In genomic region chr9:114564667-114565066, GRCm38 (mm10) we compare ENCODE assay signal across 9 mouse cellular contexts. TPM values are rescaled to one million over a fixed set of nuclear protein-coding genes. Genes with fewer than 3 reads are reported as not detected.
A peak's percentile ranks its signal among the peaks of the same experiment; 100 is the strongest.
DNase-seq lines count a peak whose midpoint lies in the region; ATAC-seq and TF ChIP-seq lines count a peak whose summit lies in the region.
"Had no signal": no experiment of that assay in that cellular context is flagged by ENCODE, and none has a peak within 500 bp of the region (broad histone marks: within the 10 kb centered on the region; RNA-seq: fewer than 3 reads in every experiment).

No protein-coding gene starts in this region.

- TF ChIP-seq CTCF in midbrain, postnatal 0 days (IDR thresholded peaks at IDR 0.05): no peak

- H3K36me3 ChIP-seq in heart, embryonic 14.5 days (ENCODE audit: control insufficient read depth, insufficient read depth, low read length): no peaks in the 10 kb centered on the region
- no peaks in the 10 kb centered on the region for H3K36me3 ChIP-seq in embryonic facial prominence, embryonic 11.5 days (replicated peaks; ENCODE audit: control insufficient read depth, insufficient read depth, low read depth, low read length)
- no peaks in the 10 kb centered on the region for H3K36me3 ChIP-seq in intestine, embryonic 15.5 days
- H3K36me3 ChIP-seq in midbrain, postnatal 0 days (ENCODE audit: insufficient read depth, low read length): no peaks in the 10 kb centered on the region

- peaks cover 54% of the 10 kb centered on the region for H3K27me3 ChIP-seq in heart, embryonic 14.5 days (ENCODE audit: control insufficient read depth, insufficient read depth, low read length)
- H3K27me3 ChIP-seq in embryonic facial prominence, embryonic 11.5 days (ENCODE audit: control insufficient read depth, insufficient read depth, low read length): no peaks in the 10 kb centered on the region
- peaks cover 37% of the 10 kb centered on the region for H3K27me3 ChIP-seq in intestine, embryonic 15.5 days (replicated peaks)
- H3K27me3 ChIP-seq in midbrain, postnatal 0 days (ENCODE audit: insufficient read depth, low read length): peaks cover 44% of the 10 kb centered on the region

- H3K9ac ChIP-seq in heart, embryonic 14.5 days (ENCODE audit: low read length): peak overlapping the region; percentile 65
- peak overlapping the region; percentile 84 for H3K9ac ChIP-seq in embryonic facial prominence, embryonic 11.5 days (replicated peaks; ENCODE audit: low read length)
- H3K9ac ChIP-seq in intestine, embryonic 15.5 days: peak overlapping the region; percentile 80
- H3K9ac ChIP-seq in midbrain, postnatal 0 days (replicated peaks; ENCODE audit: low read length, poor library complexity, severe bottlenecking): no peak overlapping the region

- H3K4me3 ChIP-seq in heart, embryonic 14.5 days (ENCODE audit: control insufficient read depth in 1 of 2, insufficient read depth in 1 of 2, low read depth in 1 of 2, low read length in 2 of 2): peak overlapping the region; percentile 55 to 67
- peak overlapping the region; percentile 78 for H3K4me3 ChIP-seq in embryonic facial prominence, embryonic 11.5 days (ENCODE audit: low read depth, low read length)
- peak overlapping the region; percentile 64 for H3K4me3 ChIP-seq in intestine, embryonic 15.5 days (replicated peaks)
- peak overlapping the region; percentile 56 for H3K4me3 ChIP-seq in midbrain, postnatal 0 days (ENCODE audit: low read depth, low read length)

- H3K4me1 ChIP-seq in heart, embryonic 14.5 days (ENCODE audit: control insufficient read depth in 2 of 2, insufficient read depth in 2 of 2, low read length in 2 of 2): peaks cover 2 to 26% of the 10 kb centered on the region in 2 experiments; a peak in 3 of 4 replicates
- H3K4me1 ChIP-seq in embryonic facial prominence, embryonic 11.5 days (ENCODE audit: control insufficient read depth, insufficient read depth, low read length): peaks cover 4% of the 10 kb centered on the region; the same call in 1 of the 2 replicates
- peaks cover 6% of the 10 kb centered on the region; the same call in 1 of the 2 replicates for H3K4me1 ChIP-seq in intestine, embryonic 15.5 days (replicated peaks)
- 0 out of 2 replicates have a peak, but pooled peaks cover 7% of the 10 kb centered on the region for H3K4me1 ChIP-seq in midbrain, postnatal 0 days (ENCODE audit: insufficient read depth, low read length)

- peak overlapping the region; percentile 96 for H3K4me2 ChIP-seq in heart, embryonic 14.5 days (ENCODE audit: low read length)
- H3K4me2 ChIP-seq in embryonic facial prominence, embryonic 11.5 days (ENCODE audit: low read depth, low read length): peak overlapping the region; percentile 94
- peak overlapping the region; percentile 93 for H3K4me2 ChIP-seq in intestine, embryonic 15.5 days (replicated peaks)
- H3K4me2 ChIP-seq in midbrain, postnatal 0 days (ENCODE audit: low read depth, low read length, poor library complexity, severe bottlenecking): peak overlapping the region; percentile 80

- H3K9me3 ChIP-seq in heart, embryonic 14.5 days (ENCODE audit: control insufficient read depth, low read length): no peaks in the 10 kb centered on the region
- H3K9me3 ChIP-seq in embryonic facial prominence, embryonic 11.5 days (replicated peaks; ENCODE audit: control insufficient read depth, low read length): no peaks in the 10 kb centered on the region
- no peaks in the 10 kb centered on the region for H3K9me3 ChIP-seq in intestine, embryonic 15.5 days
- no peaks in the 10 kb centered on the region for H3K9me3 ChIP-seq in midbrain, postnatal 0 days (ENCODE audit: low read length)

- no peak for DNase-seq in heart, adult 11 months
- DNase-seq in embryonic facial prominence, embryonic 11.5 days (ENCODE audit: low spot score): peak; percentile 50
- no peak for DNase-seq in midbrain, postnatal 0 days (ENCODE audit: low spot score)
- no peak for DNase-seq in adrenal gland, postnatal 36 days
- no peak for DNase-seq in spleen, adult 12 weeks (ENCODE audit: low spot score)

- no peak overlapping the region for H3K27ac ChIP-seq in heart, embryonic 14.5 days (replicated peaks in 1 of 2; ENCODE audit: control insufficient read depth in 1 of 2, insufficient read depth in 1 of 2, low read depth in 2 of 2, low read length in 2 of 2)
- peak overlapping the region; percentile 77 for H3K27ac ChIP-seq in embryonic facial prominence, embryonic 11.5 days (replicated peaks; ENCODE audit: low read depth, low read length)
- H3K27ac ChIP-seq in intestine, embryonic 15.5 days: peak overlapping the region; percentile 96
- H3K27ac ChIP-seq in midbrain, postnatal 0 days (ENCODE audit: low read depth, low read length): no peak overlapping the region

- no peak for ATAC-seq in heart, embryonic 14.5 days (ENCODE audit: insufficient number of reproducible peaks, insufficient read depth, low FRiP score, low read depth)
- no peak for ATAC-seq in embryonic facial prominence, embryonic 11.5 days (replicated peaks; ENCODE audit: insufficient number of reproducible peaks, low FRiP score, low TSS enrichment, low read depth)
- ATAC-seq in intestine, embryonic 15.5 days: peak; percentile 23
- ATAC-seq in midbrain, postnatal 0 days (ENCODE audit: low FRiP score): no peak
- no peak for ATAC-seq in activated CD4-positive, CD25-positive, alpha-beta regulatory T cell, adult 4 months

- WGBS in heart, embryonic 14.5 days: 3% methylated on average over 10 of the region's 10 CpGs
- 2% methylated on average over 10 of the region's 10 CpGs for WGBS in embryonic facial prominence, embryonic 11.5 days
- 3% methylated on average over 10 of the region's 10 CpGs for WGBS in intestine, embryonic 15.5 days
- WGBS in midbrain, postnatal 0 days: 1% methylated on average over 10 of the region's 10 CpGs

RNA-seq across cellular contexts. Expression of gene Trim71, which starts 0.5 kb away (rescaled TPM):
- polyA plus RNA-seq in heart, embryonic 14.5 days (2014; fragmentation: Nextera tagmentation; extraction: Ambion mirVana): 0.05 TPM in 1 of 2 replicates, not detected in the other
- polyA plus RNA-seq in embryonic facial prominence, embryonic 11.5 days (2014; fragmentation: Nextera tagmentation; extraction: Ambion mirVana): 1.9 and 2.2 TPM in 2 replicates
- 4.1 TPM in 2 replicates for polyA plus RNA-seq in intestine, embryonic 15.5 days (2015; fragmentation: Nextera tagmentation; extraction: Ambion mirVana)
- total RNA-seq in midbrain, postnatal 0 days (2014; rRNA removed): 0.14 and 0.27 TPM in 2 replicates
- 0.14 and 0.15 TPM in 2 replicates for polyA plus RNA-seq in midbrain, postnatal 0 days (2015; fragmentation: Nextera tagmentation; extraction: Ambion mirVana)
- polyA plus RNA-seq in activated CD4-positive, CD25-positive, alpha-beta regulatory T cell, adult 4 months (2017; shearing (Covaris generic)): under 1 TPM in 1 of 2 experiments, not detected in 1; 0.07 TPM
- total RNA-seq in adrenal gland, postnatal 36 days (2021): under 1 TPM in 1 of 2 experiments, not detected in 1; 0.03 TPM

RNA-seq across cellular contexts. Expression of gene C130032M10Rik, which starts 49.2 kb away (rescaled TPM):
- polyA plus RNA-seq in heart, embryonic 14.5 days (2014; fragmentation: Nextera tagmentation; extraction: Ambion mirVana): 0.77 and 2.7 TPM in 2 replicates
- polyA plus RNA-seq in embryonic facial prominence, embryonic 11.5 days (2014; fragmentation: Nextera tagmentation; extraction: Ambion mirVana): not detected in 2 replicates
- 0.48 and 0.58 TPM in 2 replicates for polyA plus RNA-seq in intestine, embryonic 15.5 days (2015; fragmentation: Nextera tagmentation; extraction: Ambion mirVana)
- total RNA-seq in midbrain, postnatal 0 days (2014; rRNA removed): not detected in 2 replicates
- not detected in 2 replicates for polyA plus RNA-seq in midbrain, postnatal 0 days (2015; fragmentation: Nextera tagmentation; extraction: Ambion mirVana)
- polyA plus RNA-seq in activated CD4-positive, CD25-positive, alpha-beta regulatory T cell, adult 4 months (2017; shearing (Covaris generic)): not detected
- total RNA-seq in adrenal gland, postnatal 36 days (2021): not detected
- total RNA-seq: left cerebral cortex, adult 18-20 months had no signal

RNA-seq across cellular contexts. Expression of gene Ccr4, which starts 60.0 kb away (rescaled TPM):
- not detected in 2 replicates for polyA plus RNA-seq in heart, embryonic 14.5 days (2014; fragmentation: Nextera tagmentation; extraction: Ambion mirVana)
- not detected in 2 replicates for polyA plus RNA-seq in embryonic facial prominence, embryonic 11.5 days (2014; fragmentation: Nextera tagmentation; extraction: Ambion mirVana)
- polyA plus RNA-seq in intestine, embryonic 15.5 days (2015; fragmentation: Nextera tagmentation; extraction: Ambion mirVana): 0.56 and 0.63 TPM in 2 replicates
- not detected in 2 replicates for total RNA-seq in midbrain, postnatal 0 days (2014; rRNA removed)
- not detected in 2 replicates for polyA plus RNA-seq in midbrain, postnatal 0 days (2015; fragmentation: Nextera tagmentation; extraction: Ambion mirVana)
- polyA plus RNA-seq in activated CD4-positive, CD25-positive, alpha-beta regulatory T cell, adult 4 months (2017; shearing (Covaris generic)): 10 to 100 TPM; 33.0 to 42.8 TPM
- not detected for total RNA-seq in adrenal gland, postnatal 36 days (2021)
- total RNA-seq: left cerebral cortex, adult 18-20 months had no signal

Comparison
In these comparisons a context has a peak if more than half of its experiments do, and no peak if none do; other contexts are left out.
1. H3K27ac ChIP-seq: peak in embryonic facial prominence, embryonic 11.5 days (single experiment) and intestine, embryonic 15.5 days (single experiment); none in heart, embryonic 14.5 days (0 of 2) and midbrain, postnatal 0 days (single experiment).
2. RNA of gene Ccr4, which starts 60.0 kb away (polyA plus RNA-seq): 33.0 to 42.8 TPM in activated CD4-positive, CD25-positive, alpha-beta regulatory T cell, adult 4 months; 0.56 to 0.63 TPM in intestine, embryonic 15.5 days, not detected in midbrain, postnatal 0 days, not detected in heart, embryonic 14.5 days and not detected in embryonic facial prominence, embryonic 11.5 days; every median in the first group is over 10 times any median in the second.
3. Peak in every context shown above with its lines, with median percentiles within 50 percentile points of each other: H3K4me2 ChIP-seq and H3K4me3 ChIP-seq.